Mouse (Mus musculus): Measurements from ENCODE around the gene Engase. TPM values are rescaled to one million over a fixed set of nuclear protein-coding genes. Genes with fewer than 3 reads are reported as not detected.

Gene Engase
- polyA plus RNA-seq, 1 experiment from 2014 or later: 6.1 TPM

DNA sequence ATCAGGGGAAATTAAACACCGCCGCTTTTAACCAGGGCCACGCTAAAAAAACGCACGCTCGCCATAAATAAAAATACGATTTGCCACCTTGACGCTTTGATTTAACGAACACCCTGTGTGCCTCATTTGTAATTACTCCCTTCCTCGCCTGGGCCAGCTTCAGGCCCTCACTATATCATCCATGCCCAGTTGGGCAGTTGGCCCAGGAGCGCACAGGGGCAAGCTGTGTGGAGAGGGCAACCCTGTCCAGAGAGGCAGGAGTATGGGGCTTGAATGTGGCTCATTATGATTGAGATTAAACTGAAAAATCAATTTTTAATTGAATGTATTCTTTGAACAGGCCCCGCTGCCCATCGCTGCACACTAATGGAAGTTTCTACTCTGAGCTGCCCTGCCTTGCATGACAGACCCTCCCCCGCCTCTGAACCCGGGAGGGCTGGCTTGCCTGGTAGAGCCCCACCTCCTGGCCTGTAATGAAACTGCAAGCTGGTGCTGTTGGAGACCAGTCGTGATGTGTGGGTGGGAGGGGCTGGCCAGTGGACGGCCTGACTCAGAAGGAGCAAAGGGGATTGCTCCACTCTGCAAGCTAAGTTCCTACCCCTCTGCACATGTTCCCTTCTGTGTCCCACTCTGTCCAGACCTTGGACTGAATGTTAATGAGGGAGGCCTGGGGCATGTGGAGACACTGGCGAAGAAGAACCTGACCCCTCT, 57.9 kb downstream of the Engase start:
- Histone ChIP-seq H3K4me1 (ENCODE audit: insufficient read depth, low read length) (peaks cover 39% of the 10 kb centered on the region), H3K9ac (replicated peaks; ENCODE audit: low read length) (no peak overlapping the region), H3K36me3 (ENCODE audit: insufficient read depth, low read length) (no peaks in the 10 kb centered on the region), H3K4me3 (ENCODE audit: low read length) (no peak overlapping the region), H3K27me3 (ENCODE audit: insufficient read depth, low read length) (no peaks in the 10 kb centered on the region), H3K27ac (ENCODE audit: low read length) (no peak overlapping the region), H3K4me2 (replicated peaks; ENCODE audit: low read depth, low read length) (no peak overlapping the region), H3K9me3 (ENCODE audit: low read length) (no peaks in the 10 kb centered on the region)
- peak; percentile 70 for ATAC-seq (ENCODE audit: low FRiP score, low TSS enrichment)
- WGBS: 13% methylated on average over 18 of the region's 18 CpGs

DNA sequence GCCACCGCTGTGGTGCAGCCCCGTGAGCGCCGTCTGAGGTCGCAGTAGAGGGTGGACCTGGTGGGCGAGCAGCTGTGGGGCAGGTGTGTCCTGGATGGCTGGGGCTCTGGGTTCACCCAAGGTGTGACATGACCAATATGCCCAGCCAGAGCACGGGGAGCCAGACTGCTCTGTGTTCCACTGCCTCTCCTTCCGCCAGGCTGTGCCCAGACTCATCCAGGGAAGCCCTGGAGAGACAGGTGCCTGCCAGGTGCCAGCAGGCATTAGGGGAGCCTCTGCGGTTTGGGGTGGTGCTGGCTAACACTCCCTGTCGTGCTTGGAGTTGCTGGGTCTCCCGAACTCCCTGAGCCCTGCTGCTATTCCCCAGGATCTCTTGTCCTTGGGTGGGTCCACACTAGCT, 61.4 kb downstream of the Engase start:
- Histone ChIP-seq H3K9me3 (ENCODE audit: low read length) (no peaks in the 10 kb centered on the region), H3K27ac (ENCODE audit: low read length) (no peak overlapping the region), H3K36me3 (ENCODE audit: insufficient read depth, low read length) (no peaks in the 10 kb centered on the region), H3K4me1 (ENCODE audit: insufficient read depth, low read length) (peaks cover 32% of the 10 kb centered on the region), H3K4me2 (replicated peaks; ENCODE audit: low read depth, low read length) (no peak overlapping the region), H3K27me3 (ENCODE audit: insufficient read depth, low read length) (no peaks in the 10 kb centered on the region), H3K9ac (replicated peaks; ENCODE audit: low read length) (no peak overlapping the region), H3K4me3 (ENCODE audit: low read length) (no peak overlapping the region)
- ATAC-seq (ENCODE audit: low FRiP score, low TSS enrichment): no peak
- 76% methylated on average over 11 of the region's 11 CpGs for WGBS

Other genes starting within 250 kb of the Engase start
- gene Cyth1, start 228.2 kb upstream of the Engase start, polyA plus RNA-seq (2015; fragmentation: Nextera tagmentation; extraction: Ambion mirVana): 17.9 and 18.2 TPM in 2 replicates
- 21.4 and 24.8 TPM in 2 replicates for gene Usp36, start 186.6 kb upstream of the Engase start, polyA plus RNA-seq (2015; fragmentation: Nextera tagmentation; extraction: Ambion mirVana)
- 0.37 and 0.39 TPM in 2 replicates for gene Cep295nl, start 134.3 kb upstream of the Engase start, polyA plus RNA-seq (2015; fragmentation: Nextera tagmentation; extraction: Ambion mirVana)
- gene Timp2, start 121.1 kb upstream of the Engase start, polyA plus RNA-seq (2015; fragmentation: Nextera tagmentation; extraction: Ambion mirVana): 84.6 TPM in 2 replicates
- 14.9 and 18.1 TPM in 2 replicates for gene Lgals3bp, start 74.7 kb upstream of the Engase start, polyA plus RNA-seq (2015; fragmentation: Nextera tagmentation; extraction: Ambion mirVana)
- gene Cant1, start 57.7 kb upstream of the Engase start, polyA plus RNA-seq (2015; fragmentation: Nextera tagmentation; extraction: Ambion mirVana): 30.6 and 30.9 TPM in 2 replicates
- 8.2 and 8.3 TPM in 2 replicates for gene C1qtnf1, start 48.6 kb upstream of the Engase start, polyA plus RNA-seq (2015; fragmentation: Nextera tagmentation; extraction: Ambion mirVana)

Data from kidney, embryonic 16.5 days (tissue).